Mouse (Mus musculus): ENCODE measurements at regions not wholly inside any gene's neighbourhood (a gene's known extent, or its start where the extent isn't known, plus 50 kb on each side); places are given as distances from the start of the nearest gene placed in this dataset.

- TF ChIP-seq POLR2A (IDR thresholded peaks at IDR 0.05; ENCODE audit: insufficient read length, low read depth) (no peak), TCF12 (IDR thresholded peaks at IDR 0.05; ENCODE audit: insufficient read depth, poor library complexity, severe bottlenecking) (no peak), CEBPB (IDR thresholded peaks at IDR 0.05; ENCODE audit: insufficient read depth, poor library complexity, severe bottlenecking) (no peak), USF1 (IDR thresholded peaks at IDR 0.05; ENCODE audit: low read depth) (no peak), MAX (IDR thresholded peaks at IDR 0.05; ENCODE audit: low read depth) (no peak), SRF (IDR thresholded peaks at IDR 0.05; ENCODE audit: control insufficient read depth, insufficient read length, low read depth) (no peak), E2F4 (IDR thresholded peaks at IDR 0.05; ENCODE audit: insufficient read depth) (no peak), MYOD1 (IDR thresholded peaks at IDR 0.05; ENCODE audit: control insufficient read depth in 1 of 3, insufficient read length in 2 of 3, low read depth in 2 of 3) (no peak), POLR2AphosphoS2 (IDR thresholded peaks at IDR 0.05; ENCODE audit: insufficient read length, low read depth) (no peak), MYOG (IDR thresholded peaks at IDR 0.05; ENCODE audit: control insufficient read depth in 1 of 3, insufficient read depth in 1 of 3, insufficient read length in 2 of 3, low read depth in 2 of 3) (no peak), TCF3 (IDR thresholded peaks at IDR 0.05; ENCODE audit: insufficient read length, low read depth) (no peak)
Measured at GRCm38 (mm10) chr16:86011051-86011450, 109.4 kb upstream of the Adamts5 start.

Data from myocyte (in vitro differentiated cells).